Comparison of ENCODE assay signal across 13 mouse cellular contexts in the genomic region with DNA sequence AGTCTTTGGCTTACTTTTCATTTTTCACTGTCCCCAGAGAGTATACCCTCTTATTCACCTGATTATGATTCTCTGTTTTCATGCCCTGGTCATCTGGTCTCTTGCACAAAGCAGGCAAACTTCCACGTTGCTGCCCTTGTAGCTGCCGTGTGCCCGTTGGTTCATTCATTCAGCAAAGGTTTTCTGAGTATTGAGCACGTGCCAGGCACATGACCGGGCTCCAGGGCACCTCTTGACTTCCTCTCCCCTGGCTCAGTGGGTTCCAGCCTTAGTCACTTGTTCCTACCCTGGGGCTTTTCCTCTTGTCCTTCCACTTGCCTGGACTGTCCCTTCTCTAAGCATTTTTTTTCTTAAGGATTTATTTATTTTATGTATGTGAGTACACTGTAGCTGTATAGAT. TPM values are rescaled to one million over a fixed set of nuclear protein-coding genes. Genes with fewer than 3 reads are reported as not detected.
DNase-seq lines count a peak whose midpoint lies in the region; ATAC-seq and TF ChIP-seq lines count a peak whose summit lies in the region.
"Had no signal": no experiment of that assay in that cellular context is flagged by ENCODE, and none has a peak within 500 bp of the region (broad histone marks: within the 10 kb centered on the region; RNA-seq: fewer than 3 reads in every experiment).

No protein-coding gene starts in this region.

- peak; percentile 35; the same call in 1 of the 2 replicates for ATAC-seq in granulocyte monocyte progenitor cell, adult 5-6 weeks (replicated peaks; ENCODE audit: poor library complexity, severe bottlenecking)
- ATAC-seq: forebrain, embryonic 16.5 days; hindbrain, embryonic 16.5 days had no signal

- TF ChIP-seq CTCF in gastrocnemius, adult 2 months (IDR thresholded peaks at IDR 0.05) = no peak

- intact Hi-C loops in gastrocnemius, adult 2 months (cut with DNase I) = no loop called here

- DNase-seq in cerebellum, postnatal 10 days = peak; percentile 41 to 54
- no peak for DNase-seq in cerebellum, adult 9-10 months
- DNase-seq in layer of hippocampus, adult 9-11 months = peak; percentile 34
- DNase-seq in layer of hippocampus, postnatal 25 days (ENCODE audit: extremely low spot score in 1 of 2, low spot score in 1 of 2) = no peak
- DNase-seq in kidney, postnatal 36 days = peak; percentile 89 to 90
- DNase-seq in gastrocnemius, adult 2 months = no peak
- no peak for DNase-seq in urinary bladder, postnatal 25 days (ENCODE audit: low spot score)

- no peak overlapping the region for H3K4me3 ChIP-seq in gastrocnemius, adult 2 months
- H3K4me3 ChIP-seq: lung, embryonic 15.5 days; midbrain, embryonic 12.5 days had no signal

- H3K27ac ChIP-seq in gastrocnemius, adult 2 months = no peak overlapping the region
- H3K27ac ChIP-seq: lung, embryonic 15.5 days; midbrain, embryonic 12.5 days had no signal

RNA-seq across cellular contexts. Expression of a gene that starts 52.9 kb away (rescaled TPM):
- 10 to 100 TPM; 84.4 to 90.5 TPM for total RNA-seq in layer of hippocampus, postnatal 25 days (2021)
- 29.7 and 51.7 TPM in 2 replicates for total RNA-seq in granulocyte monocyte progenitor cell, adult 5-6 weeks (2014; fragmentation: Nextera tagmentation)
- 50.5 and 52.8 TPM in 2 replicates for total RNA-seq in granulocyte monocyte progenitor cell, adult 5-6 weeks (2017)
- 100 to 1,000 TPM; 182 to 332 TPM for total RNA-seq in gastrocnemius, adult 2 months (2021)

RNA-seq across cellular contexts. Expression of a gene that starts 56.4 kb away (rescaled TPM):
- total RNA-seq in layer of hippocampus, postnatal 25 days (2021) = not detected
- not detected in 2 replicates for total RNA-seq in granulocyte monocyte progenitor cell, adult 5-6 weeks (2014; fragmentation: Nextera tagmentation)
- 1.6 and 3.6 TPM in 2 replicates for total RNA-seq in granulocyte monocyte progenitor cell, adult 5-6 weeks (2017)
- not detected for total RNA-seq in gastrocnemius, adult 2 months (2021)
- total RNA-seq: layer of hippocampus, postnatal 14 days had no signal

Comparison
In these comparisons a context has a peak if more than half of its experiments do, and no peak if none do; other contexts are left out.
1. DNase-seq: peak in cerebellum, postnatal 10 days (2 of 2), layer of hippocampus, adult 9-11 months (single experiment) and kidney, postnatal 36 days (2 of 2); none in cerebellum, adult 9-10 months (single experiment), layer of hippocampus, postnatal 25 days (0 of 2), gastrocnemius, adult 2 months (single experiment) and urinary bladder, postnatal 25 days (single experiment).